Mouse (Mus musculus): ENCODE results near the gene Pepd.

- TF ChIP-seq EP300 (IDR thresholded peaks at IDR 0.05) (no peak), CTCF (IDR thresholded peaks at IDR 0.05) (no peak)
Observed at GRCm38 (mm10) chr7:34925208-34925607, 13.0 kb downstream of the Pepd start.
